ENCODE assay signal across 23 mouse cellular contexts in genomic region chr7:100817442-100817760, GRCm38 (mm10). TPM values are rescaled to one million over a fixed set of nuclear protein-coding genes. Genes with fewer than 3 reads are reported as not detected.
DNase-seq lines count a peak whose midpoint lies in the region; ATAC-seq and TF ChIP-seq lines count a peak whose summit lies in the region.
"Had no signal": no experiment of that assay in that cellular context is flagged by ENCODE, and none has a peak within 500 bp of the region (broad histone marks: within the 10 kb centered on the region; RNA-seq: fewer than 3 reads in every experiment).

No protein-coding gene starts in this region.

- H3K27me3 ChIP-seq in forebrain, embryonic 14.5 days (replicated peaks; ENCODE audit: control insufficient read depth, insufficient read depth, low read length): no peaks in the 10 kb centered on the region
- H3K27me3 ChIP-seq in forebrain, embryonic 12.5 days: no peaks in the 10 kb centered on the region
- H3K27me3 ChIP-seq in heart, embryonic 14.5 days (ENCODE audit: control insufficient read depth, insufficient read depth, low read length): no peaks in the 10 kb centered on the region
- no peaks in the 10 kb centered on the region for H3K27me3 ChIP-seq in heart, adult 2 months (ENCODE audit: control insufficient read depth, insufficient read depth, low read length)
- no peaks in the 10 kb centered on the region for H3K27me3 ChIP-seq in liver, embryonic 15.5 days
- no peaks in the 10 kb centered on the region for H3K27me3 ChIP-seq in liver, embryonic 12.5 days (replicated peaks)
- H3K27me3 ChIP-seq: embryonic facial prominence, embryonic 13.5 days; hindbrain, embryonic 15.5 days; limb, embryonic 12.5 days had no signal

- intact Hi-C loops in heart, adult 2 months (cut with DNase I): no loop called here

- no peak for TF ChIP-seq CTCF in heart, adult 2 months (IDR thresholded peaks at IDR 0.05)

- TF ChIP-seq POLR2A in heart, adult 2 months (IDR thresholded peaks at IDR 0.05; ENCODE audit: insufficient read depth, low read depth, low read length): no peak

- no peak overlapping the region for H3K4me3 ChIP-seq in forebrain, embryonic 14.5 days (ENCODE audit: low read depth, low read length)
- H3K4me3 ChIP-seq in forebrain, embryonic 12.5 days (replicated peaks): no peak overlapping the region
- H3K4me3 ChIP-seq in heart, embryonic 14.5 days (ENCODE audit: control insufficient read depth in 1 of 2, insufficient read depth in 1 of 2, low read depth in 1 of 2, low read length in 2 of 2): no peak overlapping the region
- H3K4me3 ChIP-seq in heart, adult 2 months: no peak overlapping the region
- no peak overlapping the region for H3K4me3 ChIP-seq in liver, embryonic 15.5 days (replicated peaks)
- no peak overlapping the region for H3K4me3 ChIP-seq in liver, embryonic 12.5 days
- H3K4me3 ChIP-seq: embryonic facial prominence, embryonic 13.5 days; gastrocnemius, adult 2 months; hindbrain, embryonic 15.5 days; limb, embryonic 12.5 days; midbrain, embryonic 10.5 days; myocyte had no signal

- no peaks in the 10 kb centered on the region for H3K9me3 ChIP-seq in forebrain, embryonic 14.5 days (replicated peaks; ENCODE audit: control insufficient read depth, low read length)
- H3K9me3 ChIP-seq in forebrain, embryonic 12.5 days: no peaks in the 10 kb centered on the region
- no peaks in the 10 kb centered on the region for H3K9me3 ChIP-seq in heart, embryonic 14.5 days (ENCODE audit: control insufficient read depth, low read length)
- H3K9me3 ChIP-seq in liver, embryonic 15.5 days (replicated peaks): no peaks in the 10 kb centered on the region
- H3K9me3 ChIP-seq in liver, embryonic 12.5 days (replicated peaks): no peaks in the 10 kb centered on the region
- H3K9me3 ChIP-seq: embryonic facial prominence, embryonic 13.5 days; hindbrain, embryonic 15.5 days; limb, embryonic 12.5 days; midbrain, embryonic 10.5 days had no signal

- H3K4me2 ChIP-seq in forebrain, embryonic 14.5 days (ENCODE audit: low read length): no peak overlapping the region
- H3K4me2 ChIP-seq in forebrain, embryonic 12.5 days: no peak overlapping the region
- peak overlapping the region; percentile 26; the same call in 1 of the 2 replicates for H3K4me2 ChIP-seq in heart, embryonic 14.5 days (ENCODE audit: low read length)
- H3K4me2 ChIP-seq in liver, embryonic 15.5 days: no peak overlapping the region
- no peak overlapping the region for H3K4me2 ChIP-seq in liver, embryonic 12.5 days
- H3K4me2 ChIP-seq: embryonic facial prominence, embryonic 13.5 days; hindbrain, embryonic 15.5 days; limb, embryonic 12.5 days; lung, embryonic 14.5 days had no signal

- no peak for DNase-seq in forebrain, embryonic 14.5 days (ENCODE audit: low spot score)
- no peak for DNase-seq in heart, adult 2 months
- DNase-seq in brain, adult 2 months (ENCODE audit: low read depth, low spot score): peak; percentile 61
- DNase-seq in frontal cortex, postnatal 10 days (ENCODE audit: low spot score in 2 of 2): no peak
- DNase-seq: adrenal gland, postnatal 25 days; cerebellum, adult 8-10 months; gastrocnemius, adult 2 months; kidney, postnatal 10 days; lung, embryonic 14.5 days; lung, postnatal 4 days; retina, postnatal 1 day; thymus, postnatal 4 days had no signal

- WGBS in forebrain, embryonic 14.5 days: 93% methylated on average over 2 of the region's 2 CpGs
- 89% methylated on average over 2 of the region's 2 CpGs for WGBS in forebrain, embryonic 12.5 days
- 42% methylated on average over 2 of the region's 2 CpGs for WGBS in heart, embryonic 14.5 days
- WGBS in heart, adult 2 months: 68% methylated on average over 2 of the region's 2 CpGs
- 64% methylated on average over 2 of the region's 2 CpGs for WGBS in liver, embryonic 15.5 days (ENCODE audit: insufficient replicate concordance)
- WGBS in liver, embryonic 12.5 days (ENCODE audit: insufficient replicate concordance): 66% methylated on average over 2 of the region's 2 CpGs

- H3K79me2 ChIP-seq in heart, adult 2 months (replicated peaks; ENCODE audit: control insufficient read depth, insufficient read depth, low read length): no peaks in the 10 kb centered on the region

- no peak for ATAC-seq in forebrain, embryonic 14.5 days
- no peak for ATAC-seq in forebrain, embryonic 12.5 days (ENCODE audit: low FRiP score)
- ATAC-seq in heart, embryonic 14.5 days (ENCODE audit: insufficient number of reproducible peaks, insufficient read depth, low FRiP score, low read depth): no peak
- no peak for ATAC-seq in liver, embryonic 15.5 days (ENCODE audit: insufficient read depth)
- no peak for ATAC-seq in liver, embryonic 12.5 days
- ATAC-seq: CD4-positive, CD25-positive, alpha-beta regulatory T cell, adult 4 months; intestine, postnatal 0 days had no signal

- peaks cover 5% of the 10 kb centered on the region for H3K4me1 ChIP-seq in forebrain, embryonic 14.5 days (ENCODE audit: control insufficient read depth, insufficient read depth, low read length)
- peaks cover 8% of the 10 kb centered on the region for H3K4me1 ChIP-seq in forebrain, embryonic 12.5 days
- peaks cover 8 to 24% of the 10 kb centered on the region in 2 experiments for H3K4me1 ChIP-seq in heart, embryonic 14.5 days (ENCODE audit: control insufficient read depth in 2 of 2, insufficient read depth in 2 of 2, low read length in 2 of 2)
- peaks cover 3% of the 10 kb centered on the region for H3K4me1 ChIP-seq in heart, adult 2 months (ENCODE audit: control insufficient read depth, insufficient read depth, low read length)
- H3K4me1 ChIP-seq in liver, embryonic 15.5 days (replicated peaks): peaks cover 10% of the 10 kb centered on the region
- H3K4me1 ChIP-seq in liver, embryonic 12.5 days: peaks cover 4% of the 10 kb centered on the region; the same call in 1 of the 2 replicates
- H3K4me1 ChIP-seq: limb, embryonic 12.5 days had no signal

- H3K36me3 ChIP-seq in forebrain, embryonic 14.5 days (ENCODE audit: control insufficient read depth, insufficient read depth, low read length): no peaks in the 10 kb centered on the region
- H3K36me3 ChIP-seq in forebrain, embryonic 12.5 days (replicated peaks): no peaks in the 10 kb centered on the region; the same call in 1 of the 2 replicates
- H3K36me3 ChIP-seq in heart, embryonic 14.5 days (ENCODE audit: control insufficient read depth, insufficient read depth, low read length): 0 out of 2 replicates have a peak, but pooled peaks cover 7% of the 10 kb centered on the region
- H3K36me3 ChIP-seq in heart, adult 2 months (ENCODE audit: control insufficient read depth, insufficient read depth, low read length): peaks cover 2% of the 10 kb centered on the region
- H3K36me3 ChIP-seq in liver, embryonic 15.5 days (replicated peaks): no peaks in the 10 kb centered on the region
- H3K36me3 ChIP-seq in liver, embryonic 12.5 days: no peaks in the 10 kb centered on the region
- H3K36me3 ChIP-seq: hindbrain, embryonic 15.5 days; limb, embryonic 12.5 days had no signal

- H3K9ac ChIP-seq in forebrain, embryonic 14.5 days (ENCODE audit: low read length): no peak overlapping the region
- no peak overlapping the region for H3K9ac ChIP-seq in forebrain, embryonic 12.5 days
- H3K9ac ChIP-seq in heart, embryonic 14.5 days (ENCODE audit: low read length): 0 out of 2 replicates have a peak overlapping the region, but pooled peaks have one; percentile 23
- no peak overlapping the region for H3K9ac ChIP-seq in heart, adult 2 months (ENCODE audit: low read depth, low read length)
- no peak overlapping the region for H3K9ac ChIP-seq in liver, embryonic 15.5 days
- H3K9ac ChIP-seq in liver, embryonic 12.5 days: no peak overlapping the region
- H3K9ac ChIP-seq: embryonic facial prominence, embryonic 13.5 days; hindbrain, embryonic 15.5 days; limb, embryonic 12.5 days; lung, embryonic 14.5 days had no signal

- TF ChIP-seq EP300 in heart, adult 2 months (IDR thresholded peaks at IDR 0.05; ENCODE audit: insufficient read depth, low read depth, low read length): no peak

- peak overlapping the region; percentile 17; the same call in 1 of the 2 replicates for H3K27ac ChIP-seq in forebrain, embryonic 14.5 days (ENCODE audit: low read depth, low read length)
- H3K27ac ChIP-seq in forebrain, embryonic 12.5 days: no peak overlapping the region
- H3K27ac ChIP-seq in heart, embryonic 14.5 days (replicated peaks in 1 of 2; ENCODE audit: control insufficient read depth in 1 of 2, insufficient read depth in 1 of 2, low read depth in 2 of 2, low read length in 2 of 2): peak overlapping the region; percentile 38 to 76; a peak in 3 of 4 replicates
- no peak overlapping the region for H3K27ac ChIP-seq in heart, adult 2 months
- H3K27ac ChIP-seq in liver, embryonic 15.5 days (replicated peaks): 0 out of 2 replicates have a peak overlapping the region, but pooled peaks have one; percentile 33
- no peak overlapping the region for H3K27ac ChIP-seq in liver, embryonic 12.5 days
- H3K27ac ChIP-seq: embryonic facial prominence, embryonic 13.5 days; hindbrain, embryonic 15.5 days; limb, embryonic 12.5 days; midbrain, embryonic 10.5 days had no signal

RNA-seq across cellular contexts. Expression of gene Relt, which starts 45.8 kb away (rescaled TPM):
- polyA plus RNA-seq in forebrain, embryonic 14.5 days (2014; fragmentation: Nextera tagmentation; extraction: Ambion mirVana): 2.6 TPM in 2 replicates
- 2.2 and 2.6 TPM in 2 replicates for polyA plus RNA-seq in forebrain, embryonic 12.5 days (2016; fragmentation: Nextera tagmentation; extraction: Ambion mirVana)
- 1.2 and 1.8 TPM in 2 replicates for polyA plus RNA-seq in heart, embryonic 14.5 days (2014; fragmentation: Nextera tagmentation; extraction: Ambion mirVana)
- total RNA-seq in heart, adult 2 months (2021): 1 to 10 TPM; 4.6 to 5.5 TPM
- 6.4 and 7.2 TPM in 2 replicates for polyA plus RNA-seq in heart, adult 2 months (2012; rRNA removed)
- polyA plus RNA-seq in liver, embryonic 15.5 days (2015; fragmentation: Nextera tagmentation; extraction: Ambion mirVana): 17.4 and 21.4 TPM in 2 replicates
- 17.8 and 18.2 TPM in 2 replicates for polyA plus RNA-seq in liver, embryonic 12.5 days (2016; fragmentation: Nextera tagmentation; extraction: Ambion mirVana)

Comparison
In these comparisons a context has a peak if more than half of its experiments do, and no peak if none do; other contexts are left out.
1. H3K27ac ChIP-seq: peak in forebrain, embryonic 14.5 days (single experiment), heart, embryonic 14.5 days (2 of 2) and liver, embryonic 15.5 days (single experiment); none in forebrain, embryonic 12.5 days (single experiment), heart, adult 2 months (single experiment) and liver, embryonic 12.5 days (single experiment).